Mouse (Mus musculus) bone marrow macrophage, adult 2 months (primary cell): ENCODE measurements at regions not wholly inside any gene's neighbourhood (a gene's known extent, or its start where the extent isn't known, plus 50 kb on each side); places are given as distances from the start of the nearest gene placed in this dataset.

Source experiments
- CTCF ChIP-seq: IDR thresholded peaks from 2 replicates; pipeline ENCODE4 v1.5.1; 2012; ENCODE audit warnings: low read depth, mild to moderate bottlenecking, low read length, moderate library complexity
- POLR2A ChIP-seq: IDR thresholded peaks from 2 replicates; pipeline ENCODE4 v1.6.1; 2012; ENCODE audit warnings: mild to moderate bottlenecking, low read depth, low read length, borderline replicate concordance

DNA sequence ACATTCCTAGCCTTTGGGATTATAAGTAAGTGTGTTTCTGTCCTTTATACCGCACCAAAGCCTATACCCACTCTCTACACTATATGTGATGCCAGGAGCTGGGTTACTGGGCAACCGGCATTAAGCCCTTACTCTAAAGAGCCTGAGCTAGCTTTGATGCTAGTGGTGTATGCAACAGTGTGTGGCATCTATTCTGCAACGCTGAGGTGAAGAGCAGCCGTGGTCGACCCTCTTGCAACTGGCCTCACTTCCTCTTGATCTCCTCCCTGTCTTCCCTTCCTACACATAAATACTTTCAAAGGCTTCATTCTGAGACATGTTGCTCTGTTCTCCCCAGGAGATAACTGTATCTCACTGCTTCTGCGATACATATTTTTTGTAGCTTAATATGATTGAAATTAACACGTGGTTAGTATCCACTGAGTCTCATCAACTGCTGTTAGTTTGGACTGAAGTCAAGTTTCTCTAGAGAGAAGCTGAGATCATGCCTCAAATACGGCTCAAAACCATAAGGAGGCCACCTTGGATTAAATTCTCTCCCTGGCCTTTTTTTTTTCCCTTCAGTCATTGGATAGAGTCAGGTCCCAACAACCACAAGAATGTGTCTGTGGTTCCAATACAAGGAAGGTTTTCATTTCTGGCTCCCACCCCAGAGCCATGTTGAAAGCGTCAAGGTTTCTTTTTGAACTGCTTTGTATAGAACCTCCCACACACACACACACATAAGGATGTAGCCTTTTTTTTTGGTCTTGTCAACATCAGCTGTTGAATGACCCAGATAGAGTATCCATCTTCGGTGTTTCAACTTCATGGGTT is 191.2 kb upstream of the Jmjd1c start:
- no peak for TF ChIP-seq CTCF
- TF ChIP-seq POLR2A, result no peak
